Mouse (Mus musculus) olfactory bulb, adult 2 months (tissue): Measurements from ENCODE around the gene Dus3l.

ENCODE experiments used
- CTCF ChIP-seq: fragments of 200-500 bp; IDR thresholded peaks from 2 replicates; pipeline ENCODE4 v1.5.1; 2012; ENCODE audit warnings: low read depth, mild to moderate bottlenecking, low read length, moderate library complexity; ENCODE audit not compliant: insufficient read depth
- POLR2A ChIP-seq: fragments of 200-500 bp; IDR thresholded peaks from 2 replicates; pipeline ENCODE4 v1.6.1; 2012; ENCODE audit warnings: mild to moderate bottlenecking, low read depth, low read length, moderate library complexity; ENCODE audit not compliant: insufficient read depth

DNA sequence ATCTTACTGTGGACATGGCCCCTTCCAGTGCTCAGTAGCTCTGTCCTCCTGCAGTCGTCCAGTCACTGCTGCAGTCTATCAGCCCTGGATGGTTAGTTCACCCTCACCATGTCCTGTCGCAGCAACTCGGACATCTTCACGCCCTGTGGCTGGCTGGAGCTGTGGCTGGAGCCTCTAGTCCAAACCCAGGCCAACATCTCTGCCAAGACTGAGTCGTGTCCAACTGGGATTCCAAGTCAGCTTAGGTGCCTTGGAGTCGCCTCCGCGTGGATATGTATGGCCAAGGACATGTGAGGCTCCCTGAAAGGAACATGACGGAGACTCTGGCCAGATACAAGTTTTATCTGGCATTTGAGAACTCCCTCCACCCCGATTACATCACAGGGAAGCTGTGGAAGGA is 26.3 kb upstream of the Dus3l start:
- TF ChIP-seq CTCF = no peak
- TF ChIP-seq POLR2A = no peak
